Mouse (Mus musculus) frontal cortex, postnatal 36 days (tissue): ENCODE measurements around the gene Prlr.

Experiments
- DNase-seq, 2 experiments: peaks; one replicate each; pipeline ENCODE4 v3.0.0; 2022; ENCODE audit warnings: low spot score in 2 of 2

Gene Prlr

DNA sequence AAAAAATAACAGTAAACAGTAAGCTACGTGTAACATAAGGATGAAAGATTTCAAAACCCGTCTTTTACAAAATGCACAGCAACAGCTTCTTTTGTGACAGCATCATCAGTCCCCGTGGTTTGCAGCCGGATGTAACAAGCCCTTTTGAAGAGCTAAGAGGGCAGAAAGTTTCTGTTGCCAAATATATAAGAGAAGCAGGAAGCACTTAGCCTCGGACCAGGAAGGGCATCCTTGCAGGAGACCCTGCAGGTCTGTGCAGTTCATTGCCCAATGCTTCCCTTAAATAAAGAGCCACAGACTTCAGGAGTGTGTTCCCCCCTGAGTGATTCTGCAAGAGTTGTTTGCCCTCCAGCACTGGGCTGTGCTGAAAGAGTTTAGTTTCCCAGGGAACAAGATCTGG lies 58.9 kb downstream of the Prlr start:
- DNase-seq, result no peak

- no peak for DNase-seq
Measured at GRCm38 (mm10) chr15:10236812-10237211, 59.8 kb downstream of the Prlr start.

DNA sequence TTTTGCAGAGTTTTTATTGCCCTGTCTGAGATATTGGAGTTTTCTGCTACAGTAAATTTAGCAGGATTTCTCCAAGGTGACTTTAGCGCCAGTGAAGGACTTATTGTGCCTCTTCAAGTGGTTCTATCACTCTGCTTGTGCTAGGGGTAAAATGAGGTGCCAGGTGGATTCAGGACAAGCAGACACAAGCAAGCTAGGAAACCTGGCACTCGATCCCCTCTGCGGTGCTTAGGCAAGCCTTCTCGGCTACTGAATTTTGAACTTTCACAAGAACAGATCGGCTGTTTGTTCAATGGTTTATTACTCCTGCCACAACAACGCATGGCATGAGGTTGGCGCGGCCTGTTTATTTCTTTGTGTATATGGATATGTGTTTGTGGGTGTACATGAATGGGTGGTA lies 61.4 kb downstream of the Prlr start:
- no peak for DNase-seq

GRCm38 (mm10) chr15:10240228-10240795 lies 63.3 kb downstream of the Prlr start:
- no peak for DNase-seq

- DNase-seq, result no peak
Measured at GRCm38 (mm10) chr15:10242250-10242649, 65.2 kb downstream of the Prlr start.

DNA sequence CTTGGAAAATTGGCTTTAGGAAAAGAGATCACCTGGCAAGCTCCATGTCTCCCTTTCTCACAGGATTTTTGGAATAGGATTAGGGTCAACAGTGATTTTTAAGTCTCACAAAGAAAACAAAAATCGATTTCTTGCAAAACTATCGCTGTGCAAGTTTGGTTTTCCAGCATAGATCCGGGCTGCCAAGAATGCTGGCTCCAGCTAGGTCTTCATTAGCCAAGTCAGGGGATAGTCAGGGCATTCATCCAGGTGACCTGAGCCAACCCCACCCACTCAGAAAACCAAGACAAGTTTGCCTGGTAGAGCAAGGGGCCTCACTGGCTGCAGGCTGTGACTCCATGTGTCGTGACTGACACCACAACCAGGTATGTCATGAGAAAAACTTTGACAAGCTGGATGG lies 72.2 kb downstream of the Prlr start:
- DNase-seq, result no peak

DNA sequence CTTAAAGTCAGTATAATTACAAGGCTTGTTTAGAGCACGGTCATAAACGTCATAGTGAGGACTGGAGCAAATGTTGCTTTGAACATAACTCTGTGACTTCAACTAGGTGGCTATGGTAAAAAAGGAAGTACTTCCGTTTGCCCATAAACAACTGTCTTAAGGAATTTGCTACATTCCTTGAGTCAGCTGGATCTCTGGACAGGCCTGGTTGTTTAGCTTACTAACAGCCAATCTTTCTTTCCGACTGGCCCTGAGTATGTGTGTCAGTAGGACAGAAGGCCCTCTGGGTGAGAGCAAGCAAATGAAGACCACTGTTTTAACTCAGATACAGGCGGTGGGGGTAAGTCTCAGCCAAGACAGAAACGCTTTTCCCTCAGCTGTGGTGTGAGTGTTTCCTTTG lies 73.7 kb downstream of the Prlr start:
- no peak for DNase-seq

DNA sequence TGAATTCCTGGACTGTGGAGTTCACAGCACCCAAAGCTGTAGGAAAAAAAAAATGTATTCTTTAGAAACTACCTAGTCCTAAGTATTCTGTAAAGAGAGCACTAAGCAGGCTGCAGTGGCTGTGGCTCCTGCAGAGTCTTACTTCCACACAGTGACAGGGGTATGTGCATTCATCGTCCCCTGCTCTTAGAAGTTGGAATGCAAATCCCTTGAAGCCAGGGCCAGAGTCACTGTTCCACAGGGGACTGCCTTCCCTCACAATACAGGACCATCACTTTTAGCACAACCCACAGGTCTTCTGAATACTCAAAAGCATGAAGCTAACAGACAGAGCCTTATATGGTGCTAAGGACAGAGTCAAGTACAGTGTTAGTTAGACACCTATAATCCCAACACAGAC lies 75.5 kb downstream of the Prlr start:
- no peak for DNase-seq

- no peak for DNase-seq
Measured at GRCm38 (mm10) chr15:10262219-10262618, 85.2 kb downstream of the Prlr start.

- no peak for DNase-seq
Measured at GRCm38 (mm10) chr15:10262641-10263040, 85.6 kb downstream of the Prlr start.

DNA sequence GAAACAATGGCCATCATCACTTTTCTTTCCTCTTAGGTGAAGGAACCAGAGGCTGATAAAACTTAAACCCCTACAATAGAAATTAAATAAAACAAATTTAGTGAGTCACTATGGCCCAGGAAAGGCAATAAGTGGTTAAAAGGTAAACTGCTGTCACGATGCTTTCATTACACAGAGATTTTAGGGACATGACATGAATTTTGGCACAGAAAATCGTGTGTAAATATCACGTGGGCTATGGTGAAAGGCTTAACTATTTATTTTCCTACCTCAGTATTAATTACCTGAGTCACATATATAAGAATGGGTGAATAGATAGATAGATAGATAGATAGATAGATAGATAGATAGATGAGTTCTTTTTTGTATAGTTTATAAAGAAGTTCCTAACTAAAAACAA lies 86.4 kb downstream of the Prlr start:
- DNase-seq, result no peak

DNA sequence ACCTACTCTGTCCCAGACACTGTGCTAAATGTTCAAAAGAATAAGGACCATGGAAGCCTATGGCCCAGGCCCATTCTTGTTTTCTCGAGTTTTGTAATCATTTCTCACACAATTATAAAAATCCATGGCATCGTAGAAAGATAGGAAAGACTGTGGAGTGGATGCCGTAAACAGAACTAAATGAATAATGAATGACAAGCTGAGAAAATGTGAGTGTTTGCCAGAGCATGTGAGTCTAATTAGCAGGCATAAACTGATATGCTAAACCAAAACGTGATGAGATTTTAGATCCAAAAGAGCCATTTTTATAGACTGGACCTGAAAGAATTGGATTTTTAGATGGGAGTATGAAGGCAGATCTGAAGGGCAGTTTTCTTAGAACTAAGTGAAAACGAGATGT lies 87.8 kb downstream of the Prlr start:
- no peak for DNase-seq

- no peak for DNase-seq
Measured at GRCm38 (mm10) chr15:10267251-10267650, 90.2 kb downstream of the Prlr start.

- no peak for DNase-seq
Measured at GRCm38 (mm10) chr15:10276386-10276785, 99.3 kb downstream of the Prlr start.

GRCm38 (mm10) chr15:10277461-10277860 lies 100.4 kb downstream of the Prlr start:
- DNase-seq, result no peak

GRCm38 (mm10) chr15:10281546-10281945 lies 104.5 kb downstream of the Prlr start:
- no peak for DNase-seq

DNA sequence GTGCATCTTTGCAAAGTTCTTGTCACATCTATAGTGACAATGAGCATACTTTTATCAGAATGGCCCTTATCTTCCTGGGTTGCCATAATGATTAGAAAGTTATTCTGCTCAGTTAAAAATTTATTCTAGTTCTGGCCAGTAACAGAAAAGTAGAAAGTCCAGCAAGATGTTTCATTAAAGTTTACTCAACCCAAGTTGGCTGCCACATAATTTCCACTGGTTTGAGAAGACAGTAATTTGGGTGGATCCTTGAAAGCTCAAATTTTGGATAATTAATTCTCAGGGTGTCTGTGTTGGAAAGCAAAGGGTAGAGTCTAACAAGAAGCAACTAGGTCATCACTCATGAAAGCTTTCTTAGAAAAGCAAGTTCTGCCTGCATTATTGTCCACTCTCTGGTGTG lies 106.6 kb downstream of the Prlr start:
- no peak for DNase-seq

GRCm38 (mm10) chr15:10296570-10296969 lies 119.5 kb downstream of the Prlr start:
- no peak for DNase-seq

DNA sequence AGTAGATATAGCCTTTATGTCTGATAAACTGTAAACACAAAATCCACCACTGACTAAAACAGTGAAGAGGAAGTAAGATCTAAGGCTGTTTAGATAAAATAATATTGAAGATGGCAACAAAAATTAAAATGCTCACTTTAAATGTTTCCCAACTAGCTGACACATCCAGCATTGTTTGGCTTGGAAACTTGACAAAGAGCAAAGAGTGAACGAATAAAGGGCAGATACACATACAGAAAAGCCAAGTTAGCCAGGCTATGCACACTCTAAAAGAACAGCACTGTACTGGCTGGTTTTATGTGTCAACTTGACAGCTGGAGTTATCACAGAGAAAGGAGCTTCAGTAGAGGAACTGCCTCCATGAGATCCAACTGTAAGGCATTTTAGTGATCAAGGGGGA lies 121.0 kb downstream of the Prlr start:
- no peak for DNase-seq

DNA sequence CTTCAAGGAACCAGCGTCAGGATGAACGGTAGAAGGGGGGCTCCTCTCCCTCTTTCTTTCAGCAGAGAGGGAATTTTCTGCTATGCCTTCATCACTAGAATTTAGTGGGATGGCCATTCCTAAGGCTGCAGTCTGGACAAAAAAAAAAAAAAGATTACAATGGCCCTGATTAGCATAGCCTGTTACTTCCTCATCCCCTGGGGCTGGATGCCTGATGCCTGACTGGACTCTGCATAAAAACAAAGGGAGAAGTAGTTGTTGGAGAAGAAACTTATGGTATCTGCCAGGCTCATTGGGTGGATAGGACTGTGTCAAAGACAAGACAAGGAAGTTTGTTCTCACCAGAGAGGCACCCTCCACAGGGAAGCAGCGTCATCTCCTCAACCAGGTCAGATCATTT lies 122.4 kb downstream of the Prlr start:
- no peak for DNase-seq

DNA sequence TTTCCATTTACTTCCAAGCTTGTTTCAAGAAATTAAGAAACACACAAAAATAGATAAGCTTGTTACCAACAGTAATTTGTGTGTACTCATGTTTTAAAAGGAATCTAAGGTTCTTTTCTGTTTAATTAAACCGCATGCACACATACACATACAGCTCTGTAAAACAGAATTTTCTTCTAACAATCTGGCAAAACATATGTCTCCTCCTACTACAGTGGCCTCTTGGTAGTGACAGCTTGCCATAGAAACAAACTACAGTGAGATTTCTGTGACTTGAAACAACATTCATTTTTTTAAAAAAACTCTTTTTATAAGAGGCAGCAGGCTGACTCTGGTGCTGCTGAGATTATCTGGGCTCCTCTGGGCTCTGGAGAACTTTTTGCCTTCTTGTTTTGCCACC lies 129.4 kb downstream of the Prlr start:
- DNase-seq, result peak in 1 of 2 experiments; percentile 12

DNA sequence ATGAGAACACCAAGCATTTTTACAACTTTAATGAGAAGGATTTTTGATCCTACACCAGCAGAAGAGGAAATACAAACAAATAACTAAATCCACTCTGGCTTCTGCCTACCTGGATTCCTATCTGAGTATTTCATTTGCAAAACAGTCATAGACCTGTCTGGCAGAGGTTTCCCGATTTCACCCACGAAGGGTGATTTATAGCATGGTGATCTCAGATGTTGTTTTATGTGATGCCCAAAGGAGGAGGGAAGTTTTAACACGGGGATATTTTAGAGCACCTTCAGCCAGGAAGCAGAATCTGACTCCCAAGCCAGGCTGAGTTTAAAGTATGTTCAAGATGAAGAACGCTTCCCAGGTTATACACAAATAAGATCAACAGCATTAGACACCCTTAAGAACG lies 134.8 kb downstream of the Prlr start:
- no peak for DNase-seq

GRCm38 (mm10) chr15:10313522-10314455 lies 136.8 kb downstream of the Prlr start:
- DNase-seq, result peak; percentile 48 to 76
